Mouse (Mus musculus): Measurements from ENCODE around the gene Il10.

Gene Il10

GRCm38 (mm10) chr1:131049361-131049806, 29.7 kb downstream of the Il10 start:
- DNase-seq (ENCODE audit: low spot score): no peak

- no peak for DNase-seq (ENCODE audit: low spot score)
These were observed 30.4 kb downstream of the Il10 start for GRCm38 (mm10) chr1:131050011-131050410.

- DNase-seq (ENCODE audit: low spot score): no peak
These were observed 31.0 kb downstream of the Il10 start for GRCm38 (mm10) chr1:131050617-131051016.

GRCm38 (mm10) chr1:131051073-131051472, 31.4 kb downstream of the Il10 start:
- no peak for DNase-seq (ENCODE audit: low spot score)

GRCm38 (mm10) chr1:131053239-131053638, 33.6 kb downstream of the Il10 start:
- peak; percentile 30 for DNase-seq (ENCODE audit: low spot score)

- DNase-seq (ENCODE audit: low spot score): no peak
These were observed 34.0 kb downstream of the Il10 start for GRCm38 (mm10) chr1:131053656-131054055.

- DNase-seq (ENCODE audit: low spot score): no peak
These were observed 34.6 kb downstream of the Il10 start for GRCm38 (mm10) chr1:131054251-131054650.

- no peak for DNase-seq (ENCODE audit: low spot score)
These were observed 38.8 kb downstream of the Il10 start for GRCm38 (mm10) chr1:131058431-131058830.

- no peak for DNase-seq (ENCODE audit: low spot score)
These were observed 39.8 kb downstream of the Il10 start for GRCm38 (mm10) chr1:131059411-131059810.

GRCm38 (mm10) chr1:131059841-131060240, 40.2 kb downstream of the Il10 start:
- DNase-seq (ENCODE audit: low spot score): no peak

- DNase-seq (ENCODE audit: low spot score): no peak
These were observed 40.9 kb downstream of the Il10 start for GRCm38 (mm10) chr1:131060290-131061253.

- DNase-seq (ENCODE audit: low spot score): no peak
These were observed 42.2 kb downstream of the Il10 start for GRCm38 (mm10) chr1:131061740-131062254.

- DNase-seq (ENCODE audit: low spot score): no peak
These were observed 43.2 kb downstream of the Il10 start for GRCm38 (mm10) chr1:131062821-131063220.

GRCm38 (mm10) chr1:131064202-131064601, 44.6 kb downstream of the Il10 start:
- DNase-seq (ENCODE audit: low spot score): no peak

GRCm38 (mm10) chr1:131068011-131068727, 48.5 kb downstream of the Il10 start:
- DNase-seq (ENCODE audit: low spot score): no peak

- no peak for DNase-seq (ENCODE audit: low spot score)
These were observed 49.4 kb downstream of the Il10 start for GRCm38 (mm10) chr1:131069010-131069409.

GRCm38 (mm10) chr1:131072376-131072990, 52.8 kb downstream of the Il10 start:
- no peak for DNase-seq (ENCODE audit: low spot score)

- DNase-seq (ENCODE audit: low spot score): no peak
These were observed 54.9 kb downstream of the Il10 start for GRCm38 (mm10) chr1:131074524-131074938.

All from testis, postnatal 14 days (tissue).